Mouse (Mus musculus): ENCODE results near the gene Exog.

Exog gene

GRCm38 (mm10) chr9:119460410-119460809, 15.7 kb downstream of the Exog start:
- peak; percentile 68 for DNase-seq (ENCODE audit: low spot score)

- DNase-seq (ENCODE audit: low spot score) = no peak
These were observed 20.3 kb downstream of the Exog start for GRCm38 (mm10) chr9:119465056-119465455.

GRCm38 (mm10) chr9:119465595-119465994, 20.9 kb downstream of the Exog start:
- DNase-seq (ENCODE audit: low spot score) = no peak

GRCm38 (mm10) chr9:119469691-119470353, 25.1 kb downstream of the Exog start:
- DNase-seq (ENCODE audit: low spot score) = no peak

GRCm38 (mm10) chr9:119472412-119472918, 27.7 kb downstream of the Exog start:
- no peak for DNase-seq (ENCODE audit: low spot score)

- DNase-seq (ENCODE audit: low spot score) = no peak
These were observed 28.3 kb downstream of the Exog start for GRCm38 (mm10) chr9:119473011-119473410.

- DNase-seq (ENCODE audit: low spot score) = no peak
These were observed 28.9 kb downstream of the Exog start for GRCm38 (mm10) chr9:119473608-119474164.

GRCm38 (mm10) chr9:119474717-119475611, 30.2 kb downstream of the Exog start:
- no peak for DNase-seq (ENCODE audit: low spot score)

GRCm38 (mm10) chr9:119477754-119478153, 33.0 kb downstream of the Exog start:
- DNase-seq (ENCODE audit: low spot score) = no peak

GRCm38 (mm10) chr9:119478345-119478744, 33.6 kb downstream of the Exog start:
- DNase-seq (ENCODE audit: low spot score) = no peak

- DNase-seq (ENCODE audit: low spot score) = peak; percentile 29
These were observed 34.6 kb downstream of the Exog start for GRCm38 (mm10) chr9:119479297-119479696.

- no peak for DNase-seq (ENCODE audit: low spot score)
These were observed 36.9 kb downstream of the Exog start for GRCm38 (mm10) chr9:119481612-119482011.

- no peak for DNase-seq (ENCODE audit: low spot score)
These were observed 39.0 kb downstream of the Exog start for GRCm38 (mm10) chr9:119483554-119484353.

GRCm38 (mm10) chr9:119484420-119484819, 39.7 kb downstream of the Exog start:
- DNase-seq (ENCODE audit: low spot score) = no peak

GRCm38 (mm10) chr9:119484868-119485267, 40.1 kb downstream of the Exog start:
- DNase-seq (ENCODE audit: low spot score) = no peak

GRCm38 (mm10) chr9:119496354-119496753, 51.6 kb downstream of the Exog start:
- no peak for DNase-seq (ENCODE audit: low spot score)

- DNase-seq (ENCODE audit: low spot score) = no peak
These were observed 52.2 kb downstream of the Exog start for GRCm38 (mm10) chr9:119496960-119497359.

- no peak for DNase-seq (ENCODE audit: low spot score)
These were observed 53.0 kb downstream of the Exog start for GRCm38 (mm10) chr9:119497546-119498246.

GRCm38 (mm10) chr9:119498247-119498607, 53.5 kb downstream of the Exog start:
- DNase-seq (ENCODE audit: low spot score) = no peak

GRCm38 (mm10) chr9:119498885-119499284, 54.1 kb downstream of the Exog start:
- no peak for DNase-seq (ENCODE audit: low spot score)

GRCm38 (mm10) chr9:119503613-119504012, 58.9 kb downstream of the Exog start:
- no peak for DNase-seq (ENCODE audit: low spot score)
